Mouse (Mus musculus) CH12.LX (cell line): ENCODE data around the gene Schip1. TPM values are rescaled to one million over a fixed set of nuclear protein-coding genes. Genes with fewer than 3 reads are reported as not detected.

Experiments
- DNase-seq: peaks from one replicate; pipeline ENCODE4 v3.0.0-alpha.2; 2013; ENCODE audit errors: extremely low read depth
- H3K27ac ChIP-seq: 2 replicates; pipeline ENCODE4 v1.5.1; 2012; ENCODE audit warnings: low read depth, mild to moderate bottlenecking, control low read depth, moderate library complexity; ENCODE audit not compliant: insufficient read depth
- H3K27me3 ChIP-seq: replicated peaks from 2 replicates; pipeline ENCODE3; 2012; ENCODE audit warnings: inconsistent platforms
- H3K36me3 ChIP-seq, 2 experiments: replicated peaks in 1 of 2; 2 replicates each; pipeline versions ENCODE3 to v1.6.1; 2012; ENCODE audit warnings: inconsistent platforms in 1 of 2, low read length in 1 of 2, mild to moderate bottlenecking in 1 of 2, mixed read lengths in 1 of 2, moderate library complexity in 1 of 2; ENCODE audit not compliant: control insufficient read depth in 1 of 2, insufficient read depth in 1 of 2
- H3K4me1 ChIP-seq, 2 experiments: 2 replicates each; pipeline ENCODE4 v1.6.1; 2012; ENCODE audit warnings: inconsistent platforms in 1 of 2, moderate library complexity in 1 of 2; ENCODE audit not compliant: insufficient read depth in 2 of 2, control insufficient read depth in 1 of 2
- H3K4me2 ChIP-seq: 2 replicates; pipeline ENCODE4 v1.6.1; 2012; ENCODE audit warnings: low read depth, mild to moderate bottlenecking, control low read depth; ENCODE audit not compliant: poor library complexity, insufficient read depth, severe bottlenecking
- H3K4me3 ChIP-seq, 3 experiments: fragments of 150-350 bp in 1 of 3; sonication (generic) in 1 of 3; replicated peaks in 1 of 3; 2 replicates each; pipeline versions ENCODE3 to v1.5.1; 2011 to 2012; ENCODE audit warnings: low read depth in 2 of 3, low read length in 2 of 3, mild to moderate bottlenecking in 2 of 3, moderate library complexity in 2 of 3, control low read depth in 1 of 3, improper control_type of control experiment in 1 of 3, inconsistent platforms in 1 of 3, mixed read lengths in 1 of 3; ENCODE audit not compliant: poor library complexity in 1 of 3
- H3K79me2 ChIP-seq: replicated peaks from 2 replicates; pipeline ENCODE4 v1.6.1; 2012; ENCODE audit warnings: mild to moderate bottlenecking, moderate library complexity; ENCODE audit not compliant: control insufficient read depth, poor library complexity, insufficient read depth, severe bottlenecking; ENCODE audit errors: extremely low read depth
- H3K9ac ChIP-seq: 2 replicates; pipeline ENCODE4 v1.6.1; 2012; ENCODE audit warnings: low read depth, mild to moderate bottlenecking, control low read depth, moderate library complexity; ENCODE audit not compliant: insufficient read depth
- H3K9me3 ChIP-seq: replicated peaks from 2 replicates; pipeline ENCODE3; 2012; ENCODE audit warnings: low read length, inconsistent platforms, mixed read lengths
- CTCF ChIP-seq, 2 experiments: IDR thresholded peaks in 1 of 2; conservative IDR thresholded peaks in 1 of 2; 2 replicates each; pipeline ENCODE4 v1.5.1; 2011 to 2012; ENCODE audit warnings: low read depth in 2 of 2, low read length in 2 of 2, improper control_type of control experiment in 1 of 2, inconsistent platforms in 1 of 2, mild to moderate bottlenecking in 1 of 2, moderate library complexity in 1 of 2
- HCFC1 ChIP-seq: IDR thresholded peaks from 2 replicates; pipeline ENCODE4 v1.6.1; 2012; ENCODE audit warnings: low read depth, mild to moderate bottlenecking, inconsistent platforms, low read length, improper control_type of control experiment
- IRF4 ChIP-seq: IDR thresholded peaks from 2 replicates; pipeline ENCODE4 v1.6.1; 2014; ENCODE audit warnings: low read depth, mild to moderate bottlenecking, inconsistent platforms, low read length, improper control_type of control experiment
- KAT2A ChIP-seq: IDR thresholded peaks from 2 replicates; pipeline ENCODE4 v1.6.1; 2012; ENCODE audit warnings: low read length, improper control_type of control experiment, inconsistent platforms; ENCODE audit not compliant: insufficient replicate concordance
- MXI1 ChIP-seq: IDR thresholded peaks from 2 replicates; pipeline ENCODE4 v1.6.1; 2011; ENCODE audit warnings: mild to moderate bottlenecking, low read depth, low read length, improper control_type of control experiment
- NELFE ChIP-seq: IDR thresholded peaks from 2 replicates; pipeline ENCODE4 v1.6.1; 2011; ENCODE audit warnings: low read depth, low read length, improper control_type of control experiment
- NRF1 ChIP-seq: IDR thresholded peaks from 2 replicates; pipeline ENCODE4 v1.6.1; 2014; ENCODE audit warnings: low read depth, mild to moderate bottlenecking, inconsistent platforms, low read length, improper control_type of control experiment, moderate library complexity
- SIN3A ChIP-seq: IDR thresholded peaks from 2 replicates; pipeline ENCODE4 v1.6.1; 2012; ENCODE audit warnings: low read length, improper control_type of control experiment, inconsistent platforms
- USF1 ChIP-seq: IDR thresholded peaks from 2 replicates; pipeline ENCODE4 v1.6.1; 2014; ENCODE audit warnings: low read depth, mild to moderate bottlenecking, inconsistent platforms, low read length, improper control_type of control experiment
- ZC3H11A ChIP-seq: IDR thresholded peaks from 2 replicates; pipeline ENCODE4 v1.6.1; 2012; ENCODE audit warnings: low read depth, mild to moderate bottlenecking, inconsistent platforms, low read length, improper control_type of control experiment
- ZMIZ1 ChIP-seq: IDR thresholded peaks from 2 replicates; pipeline ENCODE4 v1.6.1; 2012; ENCODE audit warnings: low read depth, mild to moderate bottlenecking, inconsistent platforms, low read length, improper control_type of control experiment
- dilution Hi-C: fragments of 300-500 bp; cut with MboI; formaldehyde crosslinking; loops from 2 replicates; pipeline ENCODE4 v1.14.3; 2020; ENCODE audit warnings: low sequenced_read_pairs; ENCODE audit not compliant: extremely low pct_unique_long_range_greater_than_20kb, extremely low pct_ligation_motif_present
- in situ Hi-C: fragments of 300-500 bp; cut with MboI; formaldehyde crosslinking; loops from 3 replicates; pipeline ENCODE4 v1.14.3; 2019; ENCODE audit warnings: low sequenced_read_pairs, low pct_ligation_motif_present, low pct_unique_long_range_greater_than_20kb, mixed read lengths
- polyA plus RNA-seq: library from polyadenylated mRNA; unstranded; fragments of >175 nt; gene quantifications from 2 replicates; pipeline ENCODE4 v1.2.1, GENCODE M21; 2012; ENCODE audit warnings: low read depth; ENCODE audit not compliant: insufficient read length
- total RNA-seq, 2 experiments: library from RNA; depleted of rRNA; stranded (reverse); fragments of 300-350 nt in 1 of 2; fragments of >200 nt in 1 of 2; gene quantifications; 2 replicates each; pipeline ENCODE4 v1.2.3; 2012 to 2014

The Schip1 gene
- total and polyA plus RNA-seq, 3 experiments: 0.25 to 0.36 TPM; not detected in 1

DNA sequence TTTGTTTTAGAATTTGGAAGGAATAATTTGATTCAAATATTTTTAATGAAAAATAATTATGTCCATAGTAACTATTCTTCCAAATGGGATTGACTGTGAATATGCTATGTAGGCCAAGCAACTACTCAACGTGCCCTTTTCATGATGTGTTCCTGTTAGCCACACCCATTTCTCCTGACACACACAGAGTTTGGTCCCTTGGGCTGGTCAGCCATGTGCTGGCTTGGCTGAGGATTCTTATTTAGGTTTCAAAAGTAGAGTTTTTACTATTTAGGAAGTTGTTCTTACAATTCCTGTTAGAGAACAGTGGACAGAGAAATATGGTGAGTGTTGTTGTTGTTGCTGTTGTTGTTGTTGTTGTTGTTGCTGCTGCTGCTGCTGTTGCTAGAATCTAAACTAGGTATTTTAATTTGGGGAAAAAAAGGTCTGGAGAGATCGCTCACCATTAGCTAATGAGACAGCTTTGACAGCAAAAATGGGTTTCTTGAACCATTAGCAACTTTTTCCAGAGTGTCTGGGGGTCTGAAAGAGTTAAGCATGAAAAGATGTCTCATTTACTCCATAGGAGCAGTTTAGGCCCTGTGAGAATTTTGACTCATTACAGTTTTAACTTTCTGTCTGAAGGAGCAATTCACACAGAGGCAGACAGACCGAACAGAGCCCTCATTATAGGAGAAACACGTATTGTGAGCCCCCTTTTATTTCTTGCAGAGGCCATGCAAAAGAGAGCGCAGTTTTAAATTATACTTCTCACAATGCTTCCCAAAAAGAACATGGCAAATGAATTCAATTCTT is 74.4 kb downstream of the Schip1 start:
- H3K36me3 ChIP-seq: no peaks in the 10 kb centered on the region
- H3K4me2 ChIP-seq: no peak overlapping the region
- no peaks in the 10 kb centered on the region for H3K9me3 ChIP-seq
- H3K27ac ChIP-seq: no peak overlapping the region
- no peak overlapping the region for H3K9ac ChIP-seq
- H3K4me3 ChIP-seq: no peak overlapping the region
- no peaks in the 10 kb centered on the region for H3K27me3 ChIP-seq
- dilution Hi-C loops (no loop called here), in situ Hi-C loops (no loop called here)
- no peaks in the 10 kb centered on the region for H3K79me2 ChIP-seq
- DNase-seq: no peak
- no peaks in the 10 kb centered on the region for H3K4me1 ChIP-seq
- no peak for TF ChIP-seq NELFE
- no peak for TF ChIP-seq HCFC1
- TF ChIP-seq IRF4: no peak
- no peak for TF ChIP-seq NRF1
- TF ChIP-seq MXI1: no peak
- no peak for TF ChIP-seq KAT2A
- TF ChIP-seq CTCF (conservative IDR thresholded peaks at IDR 0.05 in 1 of 2, IDR thresholded peaks at IDR 0.05 in 1 of 2; ENCODE audit: low read depth in 2 of 2, low read length in 2 of 2): no peak
- TF ChIP-seq USF1: no peak
- TF ChIP-seq ZC3H11A: no peak
- no peak for TF ChIP-seq ZMIZ1

DNA sequence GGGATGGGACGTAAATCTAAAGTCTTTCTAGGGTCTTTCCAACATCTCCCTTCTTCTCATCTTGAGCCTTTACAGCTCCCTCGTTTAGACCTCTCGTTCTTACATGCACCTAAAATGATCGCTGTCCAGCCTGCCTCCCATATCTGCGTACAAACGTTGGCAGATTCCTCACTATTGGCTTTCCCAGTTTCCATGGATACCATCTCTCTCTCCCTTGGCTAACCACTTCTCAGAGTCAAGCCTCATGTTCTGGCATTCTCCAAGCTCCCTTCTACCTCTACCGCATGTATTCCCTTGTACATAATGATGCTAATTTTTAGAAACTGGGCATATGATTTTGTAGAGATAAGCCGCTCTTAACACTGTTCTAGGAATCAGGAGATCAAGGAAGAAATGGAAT is 86.1 kb downstream of the Schip1 start:
- in situ Hi-C loops: no loop called here
- DNase-seq: no peak

DNA sequence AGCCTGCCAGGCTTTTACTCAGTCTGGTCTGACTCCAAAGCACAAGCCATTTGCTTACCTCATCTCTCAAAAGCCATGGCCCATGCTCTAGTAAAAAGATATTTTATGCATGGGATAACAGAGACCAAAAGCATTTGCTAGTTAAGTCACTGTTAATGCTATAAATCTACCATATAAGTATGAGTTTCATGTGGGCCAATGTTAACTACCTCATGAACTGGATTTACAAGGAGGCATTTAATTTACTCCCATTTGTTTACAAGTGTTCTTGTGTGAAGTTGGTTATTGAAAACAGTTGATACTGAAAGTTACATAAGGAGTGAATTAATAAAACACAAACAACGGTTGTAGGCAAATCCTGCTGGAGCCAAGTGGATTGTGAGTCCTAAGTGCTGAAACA is 95.6 kb downstream of the Schip1 start:
- no peaks in the 10 kb centered on the region for H3K9me3 ChIP-seq
- no peaks in the 10 kb centered on the region for H3K79me2 ChIP-seq
- H3K27me3 ChIP-seq: no peaks in the 10 kb centered on the region
- H3K4me1 ChIP-seq: no peaks in the 10 kb centered on the region
- H3K4me2 ChIP-seq: no peak overlapping the region
- H3K9ac ChIP-seq: no peak overlapping the region
- no peak for DNase-seq
- H3K4me3 ChIP-seq: no peak overlapping the region
- dilution Hi-C loops: no loop called here
- no peak overlapping the region for H3K27ac ChIP-seq
- TF ChIP-seq NRF1: no peak
- in situ Hi-C loops: no loop called here
- H3K36me3 ChIP-seq: no peaks in the 10 kb centered on the region

More for the DNA sequence above, 86.1 kb downstream of the Schip1 start:
- no peaks in the 10 kb centered on the region for H3K9me3 ChIP-seq
- H3K27me3 ChIP-seq: no peaks in the 10 kb centered on the region
- no peaks in the 10 kb centered on the region for H3K36me3 ChIP-seq
- H3K4me3 ChIP-seq: no peak overlapping the region
- H3K27ac ChIP-seq: no peak overlapping the region
- H3K79me2 ChIP-seq: no peaks in the 10 kb centered on the region
- no peak overlapping the region for H3K9ac ChIP-seq
- no peak for TF ChIP-seq SIN3A
- TF ChIP-seq, all 38 proteins: peak for 0
- Histone ChIP-seq H3K4me1 (no peaks in the 10 kb centered on the region), H3K4me2 (no peak overlapping the region)
- dilution Hi-C loops: no loop called here
